Mouse (Mus musculus) v-Abl transformed pro-B cells (cell line): ENCODE measurements around the gene Zfp385c.
"Not testable (repeated sequence)": the region's sequence is repeated elsewhere in the genome, so short reads cannot be mapped to it uniquely, and the experiment has no call there.

Experiments used
- in situ Hi-C, 2 experiments: fragments of 400-800 bp; cut with MboI; formaldehyde crosslinking; loops; one replicate each; pipeline ENCODE4 v1.15.1; 2025; ENCODE audit not compliant: unreplicated experiment in 2 of 2

The Zfp385c gene

GRCm38 (mm10) chr11:100697921-100698320 is 5.7 kb upstream of the Zfp385c start:
- in situ Hi-C loops: loop anchor here (5.0 kb wide), 5 partner anchors 76 to 276 kb away; partner anchors contain the start of gene Dnajc7 (in 1 of the 2)

- in situ Hi-C loops: loop anchor here (5.0 kb wide), 5 partner anchors 73 to 273 kb away; partner anchors contain the start of gene Dnajc7 (in 1 of the 2)
These were observed 2.7 kb upstream of the Zfp385c start for GRCm38 (mm10) chr11:100694926-100695325.

GRCm38 (mm10) chr11:100693154-100693553 is 899 bp upstream of the Zfp385c start:
- in situ Hi-C loops: no loop called here

- in situ Hi-C loops: no loop called here
These were observed 1.9 kb downstream of the Zfp385c start for GRCm38 (mm10) chr11:100690389-100690788.

- in situ Hi-C loops: loop anchor here in 1 of 2 experiments (5.0 kb wide), 1 partner anchor 46 kb away; no protein-coding TSS in a partner anchor
These were observed 3.8 kb downstream of the Zfp385c start for GRCm38 (mm10) chr11:100688443-100688842.

- in situ Hi-C loops: loop anchor here in 1 of 2 experiments (5.0 kb wide), 1 partner anchor 45 kb away; no protein-coding TSS in a partner anchor
These were observed 5.0 kb downstream of the Zfp385c start for GRCm38 (mm10) chr11:100687265-100687664.

GRCm38 (mm10) chr11:100685371-100685770 is 6.9 kb downstream of the Zfp385c start:
- in situ Hi-C loops: loop anchor here in 1 of 2 experiments (5.0 kb wide), 1 partner anchor 43 kb away; no protein-coding TSS in a partner anchor

GRCm38 (mm10) chr11:100684084-100684483 is 8.2 kb downstream of the Zfp385c start:
- in situ Hi-C loops: no loop called here

- in situ Hi-C loops: no loop called here
These were observed 9.7 kb downstream of the Zfp385c start for GRCm38 (mm10) chr11:100682526-100682925.

- in situ Hi-C loops: no loop called here
These were observed 10.4 kb downstream of the Zfp385c start for GRCm38 (mm10) chr11:100681826-100682225.

- in situ Hi-C loops: loop anchor here in 1 of 2 experiments (10.0 kb wide), 1 partner anchor 263 kb away; the partner anchor contains the start of genes Fkbp10 and P3h4
These were observed 14.4 kb downstream of the Zfp385c start for GRCm38 (mm10) chr11:100677810-100678209.

- in situ Hi-C loops: loop anchor here in 1 of 2 experiments (10.0 kb wide), 1 partner anchor 258 kb away; the partner anchor contains the start of genes Fkbp10 and P3h4
These were observed 19.1 kb downstream of the Zfp385c start for GRCm38 (mm10) chr11:100673169-100673568.

GRCm38 (mm10) chr11:100671956-100672355 is 20.3 kb downstream of the Zfp385c start:
- in situ Hi-C loops: loop anchor here in 1 of 2 experiments (10.0 kb wide), 1 partner anchor 257 kb away; the partner anchor contains the start of genes Fkbp10 and P3h4

- in situ Hi-C loops: loop anchor here in 1 of 2 experiments (10.0 kb wide), 1 partner anchor 256 kb away; the partner anchor contains the start of genes Fkbp10 and P3h4
These were observed 21.2 kb downstream of the Zfp385c start for GRCm38 (mm10) chr11:100671049-100671448.

GRCm38 (mm10) chr11:100659806-100660205 is 32.4 kb downstream of the Zfp385c start:
- in situ Hi-C loops: no loop called here

GRCm38 (mm10) chr11:100656458-100656857 is 35.8 kb downstream of the Zfp385c start:
- in situ Hi-C loops: no loop called here

- in situ Hi-C loops: not testable (repeated sequence)
These were observed 36.7 kb downstream of the Zfp385c start for GRCm38 (mm10) chr11:100655589-100655988.

- in situ Hi-C loops: no loop called here
These were observed 40.5 kb downstream of the Zfp385c start for GRCm38 (mm10) chr11:100651748-100652147.

- in situ Hi-C loops: no loop called here
These were observed 41.0 kb downstream of the Zfp385c start for GRCm38 (mm10) chr11:100651205-100651604.

GRCm38 (mm10) chr11:100648405-100648804 is 43.9 kb downstream of the Zfp385c start:
- in situ Hi-C loops: no loop called here

GRCm38 (mm10) chr11:100646265-100646664 is 46.0 kb downstream of the Zfp385c start:
- in situ Hi-C loops: no loop called here
